Mouse (Mus musculus) skeletal muscle tissue, postnatal 0 days (tissue): ENCODE data around the gene Zcchc7. TPM values are rescaled to one million over a fixed set of nuclear protein-coding genes. Genes with fewer than 3 reads are reported as not detected.

Source experiments
- microRNA-seq, 2 experiments: library from miRNA; unstranded; fragments of <30 nt; microRNA quantifications; one replicate each; pipeline ENCODE4; 2016
- polyA plus RNA-seq: library from polyadenylated mRNA; unstranded; fragments of >200 nt; fragmentation: Nextera tagmentation; extraction: Ambion mirVana; gene quantifications from 2 replicates; pipeline ENCODE4 v1.2.1, GENCODE M21; 2015

Zcchc7 gene
- 18.6 and 20.3 TPM in 2 replicates for polyA plus RNA-seq

GRCm38 (mm10) chr4:44755553-44756133 is at the start of gene Zcchc7:
Zcchc7 (plus strand) TSS chr4:44755877.

GRCm38 (mm10) chr4:44709740-44710700 is 45.7 kb upstream of the Zcchc7 start, which contains the start of gene Pax5:
Pax5 (minus strand) TSS chr4:44710487.

GRCm38 (mm10) chr4:44981280-44981973 is 225.8 kb downstream of the Zcchc7 start, which contains the start of gene Grhpr:
Grhpr (plus strand) TSS chr4:44981395.

Small RNA genes within 50 kb of the gene (microRNA-seq; reads per million reads assigned to microRNA genes)
- gene Gm22639: 0 reads per million in 2 experiments

Other genes with a start within 250 kb of the Zcchc7 start
- 0.12 TPM in 1 of 2 replicates, not detected in the other for gene Pax5, start 45.4 kb upstream of the Zcchc7 start, polyA plus RNA-seq
- 40.2 and 46.2 TPM in 2 replicates for gene Grhpr, start 225.5 kb downstream of the Zcchc7 start, polyA plus RNA-seq